Mouse (Mus musculus) gastrocnemius, adult 18-20 months (tissue): ENCODE data around the gene Rab43. TPM values are rescaled to one million over a fixed set of nuclear protein-coding genes. Genes with fewer than 3 reads are reported as not detected.

ENCODE experiments used
- DNase-seq: peaks from one replicate; pipeline ENCODE4 v3.0.0; 2021; ENCODE audit warnings: low spot score
- total RNA-seq, 2 experiments: library from RNA; stranded (reverse); gene quantifications; 2 replicates each; pipeline ENCODE4 v1.2.3; 2021

The Rab43 gene
- total RNA-seq, 2 experiments from 2014 or later: 3.2 to 5.9 TPM

DNA sequence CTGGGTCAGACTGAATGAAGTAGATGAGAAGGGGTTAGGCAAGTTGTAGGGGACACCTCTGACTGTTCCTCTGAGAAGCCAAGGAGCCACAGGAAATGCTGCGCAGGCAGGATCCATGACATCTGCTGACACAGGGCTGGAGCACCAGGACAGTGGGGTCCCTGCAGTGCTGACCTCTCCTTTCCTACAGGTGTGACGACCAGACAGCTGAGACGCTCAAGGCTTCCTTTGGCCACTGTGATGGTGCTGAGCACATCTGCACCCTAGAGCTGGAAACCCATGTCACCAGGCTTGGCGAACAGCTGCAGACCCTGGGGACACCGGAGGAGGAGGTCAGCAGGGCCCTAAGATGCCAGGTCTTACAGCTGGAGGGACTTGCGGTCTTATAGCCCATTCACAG, 60.4 kb downstream of the Rab43 start:
- no peak for DNase-seq

DNA sequence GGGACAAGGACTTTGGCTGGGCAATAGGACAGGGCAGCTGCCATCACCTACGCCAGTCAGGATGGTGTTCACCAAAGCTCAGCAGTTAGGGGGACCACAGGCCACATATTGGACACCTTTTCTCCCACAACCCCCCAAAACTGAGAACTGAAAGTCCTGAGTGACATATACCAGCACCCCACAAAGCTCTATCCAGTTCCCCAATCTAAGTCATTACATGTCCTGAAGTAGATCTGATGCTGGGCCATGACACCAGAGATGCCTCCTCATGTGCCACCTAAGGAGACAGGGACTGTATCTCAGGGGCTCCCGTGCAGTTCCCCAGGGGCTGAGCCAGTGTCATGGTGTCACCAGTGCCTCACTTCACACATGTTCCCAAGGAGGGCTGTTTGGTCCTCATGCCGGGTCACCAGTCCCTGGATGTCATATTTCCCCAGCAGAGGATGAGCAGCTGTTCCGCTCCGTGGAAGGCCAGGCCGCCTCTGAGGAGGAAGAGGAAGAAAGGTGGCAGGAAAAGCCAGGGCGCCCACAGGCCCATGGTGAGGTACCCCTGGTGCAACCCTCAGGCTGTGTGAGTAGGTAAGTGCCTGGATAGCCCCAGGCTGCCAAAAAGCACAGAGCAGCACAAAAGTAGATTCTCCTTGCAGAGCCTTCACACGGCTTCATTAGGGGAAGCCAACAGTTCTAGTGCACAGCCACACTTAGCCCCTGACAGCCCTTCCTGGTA, 61.6 kb downstream of the Rab43 start:
- DNase-seq: no peak

DNA sequence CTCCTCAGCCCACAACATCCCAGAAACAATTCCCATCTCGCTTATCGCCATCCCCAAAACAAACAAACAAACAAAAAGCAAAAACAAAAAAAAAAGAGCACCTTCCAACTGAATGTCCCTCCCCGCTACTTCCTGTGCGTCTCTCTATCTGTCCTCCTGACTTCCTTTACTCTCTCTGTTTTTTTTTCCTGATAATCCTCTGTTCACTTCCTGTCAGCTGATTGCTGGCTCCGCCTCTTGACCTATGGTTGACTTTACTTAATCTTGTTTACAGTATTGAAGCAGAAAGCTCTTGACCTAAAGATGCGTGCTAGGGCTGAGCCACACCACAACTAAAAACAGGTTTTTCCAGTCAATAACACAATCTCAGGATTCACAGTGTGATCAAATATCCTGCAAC, 63.4 kb downstream of the Rab43 start:
- no peak for DNase-seq

DNA sequence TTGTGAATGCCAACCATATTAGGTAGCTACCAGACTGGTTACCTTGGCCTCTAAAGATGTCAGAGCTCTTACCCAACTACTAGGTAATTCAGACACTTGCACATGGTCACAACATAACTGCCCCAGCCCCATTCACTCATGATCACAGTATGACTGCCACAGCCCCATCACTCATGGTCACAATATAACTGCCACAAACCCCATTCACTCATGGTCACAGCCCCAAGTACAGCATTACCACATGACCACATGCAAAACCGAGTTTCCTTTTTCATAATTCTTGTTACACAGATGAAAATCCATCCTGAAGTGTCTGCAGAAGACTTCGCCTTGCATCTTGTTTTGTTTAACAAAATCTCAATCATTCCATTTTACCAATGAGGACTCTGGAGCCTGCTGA, 63.9 kb downstream of the Rab43 start:
- DNase-seq: no peak

DNA sequence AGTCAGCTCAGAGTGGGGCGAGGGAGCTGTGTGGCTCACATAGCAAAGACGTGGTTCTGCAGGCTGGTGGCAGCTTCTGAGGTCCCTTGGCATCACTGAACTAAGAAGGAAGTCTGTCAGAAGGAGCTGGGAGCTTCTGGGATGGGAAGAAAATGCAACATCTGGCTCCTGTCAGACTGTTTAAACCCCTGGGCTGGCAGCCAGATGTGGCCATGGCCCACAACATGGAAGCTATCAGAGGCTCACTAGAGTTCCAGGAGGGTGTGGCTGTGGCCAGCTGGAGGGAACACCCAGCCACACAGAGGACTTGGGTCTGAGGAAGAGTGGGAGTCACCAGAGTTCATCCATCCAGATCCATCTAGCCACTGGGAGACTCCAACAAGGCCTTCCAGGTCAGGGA, 65.1 kb downstream of the Rab43 start:
- DNase-seq: peak; percentile 69

DNA sequence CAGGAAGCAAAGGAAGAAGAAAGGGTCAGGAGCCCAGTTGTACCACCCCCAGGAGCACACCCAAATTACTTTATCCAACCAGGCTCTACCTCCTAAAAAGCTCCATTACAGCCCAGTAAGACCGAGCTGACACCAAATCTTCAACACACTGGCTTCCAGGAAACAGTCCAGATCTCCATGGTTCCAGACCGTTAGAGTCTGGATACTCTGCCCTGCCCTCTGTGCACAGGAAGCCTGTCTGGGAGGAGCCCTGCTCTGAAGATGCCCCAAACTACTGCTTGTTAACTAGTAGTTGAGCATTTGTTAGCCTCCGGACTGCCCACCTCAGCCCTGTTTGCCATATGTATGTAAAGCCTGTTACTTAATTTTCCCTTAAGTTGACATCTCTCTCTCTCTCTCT, 65.9 kb downstream of the Rab43 start:
- peak; percentile 32 for DNase-seq

DNA sequence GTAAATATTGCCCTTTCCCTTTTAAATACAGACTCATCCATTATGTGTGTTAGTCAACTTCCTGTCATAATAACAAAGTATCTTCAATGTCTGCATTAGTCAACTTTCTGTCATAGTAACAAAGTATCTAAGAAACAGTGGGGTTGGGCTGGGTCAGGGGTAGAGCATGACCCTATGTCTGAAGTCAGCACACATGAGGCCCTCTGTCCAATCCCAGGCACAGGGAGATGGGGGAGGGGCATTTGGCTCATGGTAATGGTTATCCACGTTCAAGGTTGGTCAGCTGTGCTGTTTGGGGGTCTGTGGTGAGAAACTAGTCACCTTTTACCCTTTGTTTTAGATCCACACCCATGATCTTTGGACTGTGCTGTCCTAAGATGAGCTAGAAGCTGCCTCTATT, 66.7 kb downstream of the Rab43 start:
- DNase-seq: peak; percentile 23

DNA sequence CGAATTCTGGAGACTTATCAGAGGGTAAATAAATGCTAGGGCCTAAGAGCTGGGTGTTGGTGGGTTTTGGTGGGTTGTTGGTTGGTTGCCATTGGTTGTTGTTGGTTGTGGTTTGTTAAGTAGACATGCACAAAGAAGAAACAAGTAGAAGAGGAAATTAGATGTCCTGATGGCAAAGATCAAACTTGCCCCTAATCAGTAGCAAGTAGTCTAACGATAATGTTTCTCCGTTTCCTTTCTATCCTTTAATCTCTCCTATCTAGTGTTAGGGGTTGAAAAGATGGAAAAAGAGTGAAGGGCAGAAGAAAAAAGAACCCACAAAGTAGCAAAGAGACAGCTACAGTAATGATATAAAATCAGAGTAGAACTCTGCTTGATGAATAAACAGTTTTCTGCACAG, 67.3 kb downstream of the Rab43 start:
- no peak for DNase-seq

DNA sequence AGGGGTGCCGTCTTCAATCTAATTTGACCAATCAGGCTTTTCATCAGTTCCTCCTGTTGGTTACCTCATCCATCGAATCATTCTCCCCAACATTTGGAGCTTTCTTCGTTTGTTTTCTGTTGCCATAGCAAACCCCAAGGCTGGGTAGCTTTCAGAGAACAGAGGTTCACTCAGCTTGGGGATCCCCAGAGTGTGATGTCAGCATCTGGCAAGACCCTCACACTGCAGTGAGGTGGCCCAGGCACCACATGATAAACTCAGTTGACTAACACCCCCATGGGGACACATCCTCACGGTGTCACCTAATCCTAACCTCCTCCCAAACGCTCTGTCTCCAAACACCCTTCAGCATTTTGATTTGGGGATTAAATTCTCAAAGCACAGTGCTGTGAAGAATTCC, 68.7 kb downstream of the Rab43 start:
- peak; percentile 74 for DNase-seq

DNA sequence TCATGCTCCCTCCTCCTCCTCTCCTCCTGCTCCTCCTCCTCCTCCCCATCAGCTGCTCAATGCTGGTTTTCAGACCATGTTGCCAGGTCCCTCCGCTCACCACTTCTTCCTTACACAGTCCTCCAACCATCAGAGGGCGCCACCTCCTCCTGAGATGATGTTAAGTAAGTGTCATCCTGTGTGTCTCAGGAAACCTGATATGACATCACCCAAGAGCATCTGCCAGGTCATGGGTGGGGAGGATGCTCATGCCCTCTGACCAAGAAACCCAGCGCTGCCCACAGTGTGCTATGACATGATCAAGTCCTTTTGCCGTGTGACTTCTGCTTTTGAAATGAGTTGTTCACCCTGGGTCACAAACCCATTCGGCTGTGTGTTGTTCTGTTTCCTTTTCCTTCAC, 69.2 kb downstream of the Rab43 start:
- peak; percentile 29 for DNase-seq

DNA sequence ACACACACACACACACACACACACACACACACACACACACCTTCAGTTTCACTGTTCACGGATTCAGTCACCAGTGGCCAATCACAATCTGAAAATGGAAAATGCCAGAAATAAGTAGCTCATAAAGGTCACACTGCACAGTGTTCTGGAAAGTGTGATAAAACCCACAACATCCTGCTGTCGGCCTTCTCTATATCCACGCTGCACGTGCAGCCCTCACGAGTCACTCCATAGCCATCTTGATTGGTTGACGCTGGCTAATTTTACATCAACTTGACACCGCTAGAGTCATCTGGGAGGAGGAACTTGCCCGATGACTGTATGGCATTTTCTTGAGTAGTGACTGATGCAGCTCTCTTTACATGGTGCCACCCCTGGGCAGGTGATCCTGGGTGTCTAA, 70.0 kb downstream of the Rab43 start:
- DNase-seq: no peak

DNA sequence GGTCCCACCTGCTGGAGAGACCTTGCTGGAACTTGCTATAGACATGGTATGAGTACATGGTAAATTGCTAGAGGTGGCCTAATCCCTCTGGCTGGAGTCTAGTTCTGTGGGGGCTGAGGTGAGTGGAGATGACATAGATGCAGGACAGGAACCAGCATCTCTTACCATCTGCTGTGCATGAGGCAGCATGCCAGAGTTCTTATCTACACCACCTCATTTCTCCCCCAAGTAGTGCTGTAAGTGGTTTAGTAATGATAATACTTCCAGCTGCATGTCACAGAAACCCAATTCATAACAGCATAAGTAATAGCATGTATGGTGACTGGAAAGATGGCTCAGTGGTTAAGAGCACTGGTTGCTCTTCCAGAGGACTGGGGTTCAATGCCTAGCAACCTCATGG, 71.5 kb downstream of the Rab43 start:
- DNase-seq: no peak

DNA sequence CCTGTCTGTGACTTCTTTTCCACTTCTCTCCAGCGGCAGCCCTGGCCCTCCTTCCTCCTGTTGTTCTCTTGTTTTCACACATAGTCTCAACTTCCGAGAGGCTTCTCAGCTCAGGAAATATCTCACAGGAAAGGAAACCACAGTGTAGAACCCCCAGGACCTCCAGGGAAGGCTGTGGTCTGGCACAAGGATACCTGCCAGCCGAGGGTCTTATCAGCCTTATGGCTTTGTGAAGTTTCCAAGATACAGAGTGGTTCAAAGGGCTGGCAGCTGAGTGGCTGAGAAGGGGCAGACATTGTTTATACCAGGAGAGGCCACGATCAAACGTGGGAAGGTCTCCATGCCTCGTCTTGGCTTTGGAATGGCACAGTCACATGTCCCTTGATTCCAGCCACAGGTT, 72.1 kb downstream of the Rab43 start:
- no peak for DNase-seq

Other genes with a start within 250 kb of the Rab43 start
- gene Prokr1, start 221.4 kb downstream of the Rab43 start, total RNA-seq: 1 to 10 TPM in 1 of 2 experiments, under 1 TPM in 1; 0.98 to 1.5 TPM
- 1 to 10 TPM; 2.7 to 3.2 TPM for gene Aplf, start 140.0 kb downstream of the Rab43 start, total RNA-seq
- under 1 TPM; 0.66 to 0.74 TPM for gene Efcc1, start 81.3 kb downstream of the Rab43 start, total RNA-seq
- not detected for gene Gp9, start 34.1 kb downstream of the Rab43 start, total RNA-seq
- gene Gm45140, start 23.6 kb upstream of the Rab43 start, total RNA-seq: under 1 TPM in 1 of 2 experiments, not detected in 1; 0.59 TPM
- 10 to 100 TPM; 19.5 to 22.6 TPM for gene Isy1, start 26.6 kb upstream of the Rab43 start, total RNA-seq
- gene Cnbp, start 38.9 kb upstream of the Rab43 start, total RNA-seq: 100 to 1,000 TPM; 462 to 552 TPM
- gene Copg1, start 75.7 kb upstream of the Rab43 start, total RNA-seq: 10 to 100 TPM; 27.9 to 28.9 TPM
- 1 to 10 TPM; 6.1 to 7.5 TPM for gene Hmces, start 101.8 kb upstream of the Rab43 start, total RNA-seq
- under 1 TPM; 0.62 TPM for gene H1fx, start 169.5 kb upstream of the Rab43 start, total RNA-seq
- gene Rab7, start 233.1 kb upstream of the Rab43 start, total RNA-seq: 100 to 1,000 TPM; 263 to 266 TPM